Comparison of ENCODE assay signal across 28 mouse cellular contexts in genomic region chr10:30502718-30503117, GRCm38 (mm10).
A peak's percentile ranks its signal among the peaks of the same experiment; 100 is the strongest.
DNase-seq lines count a peak whose midpoint lies in the region; ATAC-seq and TF ChIP-seq lines count a peak whose summit lies in the region.
"Had no signal": no experiment of that assay in that cellular context is flagged by ENCODE, and none has a peak within 500 bp of the region (broad histone marks: within the 10 kb centered on the region; RNA-seq: fewer than 3 reads in every experiment).

No protein-coding gene starts in this region.

- no peak overlapping the region for H3K27ac ChIP-seq in kidney, postnatal 0 days
- no peak overlapping the region for H3K27ac ChIP-seq in kidney, embryonic 14.5 days (ENCODE audit: low read depth, low read length)
- no peak overlapping the region for H3K27ac ChIP-seq in midbrain, embryonic 14.5 days (replicated peaks; ENCODE audit: low read depth, low read length)
- H3K27ac ChIP-seq in midbrain, embryonic 11.5 days (ENCODE audit: low read depth, low read length) = no peak overlapping the region
- H3K27ac ChIP-seq: embryonic facial prominence, embryonic 13.5 days; embryonic facial prominence, embryonic 15.5 days; forebrain, embryonic 10.5 days; forebrain, embryonic 12.5 days had no signal

- WGBS in kidney, postnatal 0 days = 76% methylated on average over 1 of the region's 1 CpGs
- 82% methylated on average over 1 of the region's 1 CpGs for WGBS in kidney, embryonic 14.5 days
- WGBS in midbrain, embryonic 14.5 days = 97% methylated on average over 1 of the region's 1 CpGs
- WGBS in midbrain, embryonic 11.5 days = 74% methylated on average over 1 of the region's 1 CpGs

- DNase-seq in kidney, postnatal 0 days (ENCODE audit: low spot score) = no peak
- DNase-seq in midbrain, embryonic 14.5 days = no peak
- no peak for DNase-seq in midbrain, embryonic 11.5 days (ENCODE audit: low spot score, missing footprints)
- no peak for DNase-seq in adrenal gland, adult (ENCODE audit: inconsistent age in 2 of 2, low spot score in 1 of 2)
- no peak for DNase-seq in thymus, postnatal 14 days
- DNase-seq: adrenal gland, adult 2 months; adrenal gland, postnatal 10 days; adrenal gland, postnatal 25 days; cerebellum, adult 11 months; cerebellum, adult 18-20 months; cerebellum, adult 8-10 months; cerebellum, adult 9-11 months; cerebellum, postnatal 14 days; cerebellum, postnatal 36 days; embryo, embryonic 11 days had no signal

- no peaks in the 10 kb centered on the region for H3K4me1 ChIP-seq in kidney, postnatal 0 days (replicated peaks; ENCODE audit: insufficient read depth, low read length)
- no peaks in the 10 kb centered on the region for H3K4me1 ChIP-seq in kidney, embryonic 14.5 days (ENCODE audit: control insufficient read depth, insufficient read depth, low read length)
- no peaks in the 10 kb centered on the region for H3K4me1 ChIP-seq in midbrain, embryonic 14.5 days (ENCODE audit: control insufficient read depth, insufficient read depth, low read length)
- H3K4me1 ChIP-seq in midbrain, embryonic 11.5 days (ENCODE audit: control insufficient read depth, insufficient read depth, low read length) = no peaks in the 10 kb centered on the region
- H3K4me1 ChIP-seq: embryonic facial prominence, embryonic 13.5 days; embryonic facial prominence, embryonic 15.5 days; forebrain, embryonic 10.5 days; forebrain, embryonic 12.5 days had no signal

- H3K9me3 ChIP-seq in kidney, postnatal 0 days (replicated peaks; ENCODE audit: low read length) = no peaks in the 10 kb centered on the region
- H3K9me3 ChIP-seq in kidney, embryonic 14.5 days (ENCODE audit: control insufficient read depth, low read length) = no peaks in the 10 kb centered on the region
- H3K9me3 ChIP-seq in midbrain, embryonic 14.5 days (ENCODE audit: control insufficient read depth, low read length) = no peaks in the 10 kb centered on the region
- no peaks in the 10 kb centered on the region for H3K9me3 ChIP-seq in midbrain, embryonic 11.5 days (ENCODE audit: control insufficient read depth, low read length)
- H3K9me3 ChIP-seq: embryonic facial prominence, embryonic 13.5 days; embryonic facial prominence, embryonic 15.5 days; forebrain, embryonic 10.5 days; forebrain, embryonic 12.5 days; G1E had no signal

- H3K9ac ChIP-seq in kidney, postnatal 0 days (ENCODE audit: low read depth, low read length) = no peak overlapping the region
- H3K9ac ChIP-seq in kidney, embryonic 14.5 days (ENCODE audit: low read depth, low read length) = no peak overlapping the region
- no peak overlapping the region for H3K9ac ChIP-seq in midbrain, embryonic 14.5 days (replicated peaks; ENCODE audit: low read length)
- no peak overlapping the region for H3K9ac ChIP-seq in midbrain, embryonic 11.5 days (ENCODE audit: low read length)
- H3K9ac ChIP-seq: embryonic facial prominence, embryonic 13.5 days; embryonic facial prominence, embryonic 15.5 days; forebrain, embryonic 12.5 days had no signal

- TF ChIP-seq CTCF in kidney, postnatal 0 days (IDR thresholded peaks at IDR 0.05; ENCODE audit: low read depth) = no peak

- no peaks in the 10 kb centered on the region for H3K27me3 ChIP-seq in kidney, postnatal 0 days (ENCODE audit: insufficient read depth, low read length)
- H3K27me3 ChIP-seq in kidney, embryonic 14.5 days (ENCODE audit: control insufficient read depth, insufficient read depth, low read length) = no peaks in the 10 kb centered on the region
- no peaks in the 10 kb centered on the region for H3K27me3 ChIP-seq in midbrain, embryonic 14.5 days (ENCODE audit: control insufficient read depth, insufficient read depth, low read length)
- H3K27me3 ChIP-seq in midbrain, embryonic 11.5 days (ENCODE audit: control insufficient read depth, insufficient read depth, low read length) = no peaks in the 10 kb centered on the region
- H3K27me3 ChIP-seq: embryonic facial prominence, embryonic 13.5 days; embryonic facial prominence, embryonic 15.5 days; forebrain, embryonic 12.5 days; Patski had no signal

- ATAC-seq in kidney, postnatal 0 days (replicated peaks; ENCODE audit: low FRiP score, low read depth) = 0 out of 2 replicates have a peak, but pooled peaks have one; percentile 13
- ATAC-seq in kidney, embryonic 14.5 days (ENCODE audit: low FRiP score, low TSS enrichment) = no peak
- peak; percentile 17; the same call in 1 of the 2 replicates for ATAC-seq in midbrain, embryonic 14.5 days (ENCODE audit: low FRiP score, low TSS enrichment)
- ATAC-seq in midbrain, embryonic 11.5 days (ENCODE audit: low FRiP score) = no peak
- ATAC-seq in CD4-positive, CD25-positive, alpha-beta regulatory T cell, adult 4 months = peak; percentile 20
- peak; percentile 50 for ATAC-seq in inflammation-experienced regulatory T-cells, adult 6 months
- ATAC-seq: activated CD4-positive, CD25-positive, alpha-beta regulatory T cell, adult 4 months; forebrain, embryonic 14.5 days; forebrain, embryonic 16.5 days; Patski had no signal

- H3K4me3 ChIP-seq in kidney, postnatal 0 days (replicated peaks; ENCODE audit: low read depth, low read length) = no peak overlapping the region
- no peak overlapping the region for H3K4me3 ChIP-seq in kidney, embryonic 14.5 days (ENCODE audit: low read length)
- no peak overlapping the region for H3K4me3 ChIP-seq in midbrain, embryonic 14.5 days (replicated peaks; ENCODE audit: low read depth, low read length)
- no peak overlapping the region for H3K4me3 ChIP-seq in midbrain, embryonic 11.5 days (ENCODE audit: low read depth, low read length)
- H3K4me3 ChIP-seq: embryonic facial prominence, embryonic 13.5 days; embryonic facial prominence, embryonic 15.5 days; erythroblast, embryonic 14.5 days; forebrain, embryonic 10.5 days; forebrain, embryonic 12.5 days had no signal

- H3K36me3 ChIP-seq in kidney, postnatal 0 days (ENCODE audit: insufficient read depth, low read length) = no peaks in the 10 kb centered on the region
- no peaks in the 10 kb centered on the region for H3K36me3 ChIP-seq in kidney, embryonic 14.5 days (ENCODE audit: control insufficient read depth, insufficient read depth, low read length)
- no peaks in the 10 kb centered on the region for H3K36me3 ChIP-seq in midbrain, embryonic 14.5 days (ENCODE audit: control insufficient read depth, insufficient read depth, low read length)
- no peaks in the 10 kb centered on the region for H3K36me3 ChIP-seq in midbrain, embryonic 11.5 days (ENCODE audit: control insufficient read depth, insufficient read depth, low read length)
- H3K36me3 ChIP-seq: embryonic facial prominence, embryonic 13.5 days; embryonic facial prominence, embryonic 15.5 days; forebrain, embryonic 10.5 days; forebrain, embryonic 12.5 days; G1E had no signal

- H3K4me2 ChIP-seq in kidney, postnatal 0 days (ENCODE audit: low read length) = no peak overlapping the region
- no peak overlapping the region for H3K4me2 ChIP-seq in kidney, embryonic 14.5 days (replicated peaks; ENCODE audit: low read depth, low read length)
- no peak overlapping the region for H3K4me2 ChIP-seq in midbrain, embryonic 14.5 days (ENCODE audit: low read length)
- no peak overlapping the region for H3K4me2 ChIP-seq in midbrain, embryonic 11.5 days
- H3K4me2 ChIP-seq: embryonic facial prominence, embryonic 13.5 days; embryonic facial prominence, embryonic 15.5 days; forebrain, embryonic 12.5 days had no signal

Comparison
In these comparisons a context has a peak if more than half of its experiments do, and no peak if none do; other contexts are left out.
1. ATAC-seq: peak in kidney, postnatal 0 days (single experiment), midbrain, embryonic 14.5 days (single experiment), CD4-positive, CD25-positive, alpha-beta regulatory T cell, adult 4 months (single experiment) and inflammation-experienced regulatory T-cells, adult 6 months (single experiment); none in kidney, embryonic 14.5 days (single experiment) and midbrain, embryonic 11.5 days (single experiment).